Mouse (Mus musculus): ENCODE data around the gene Vps13d.

Gene Vps13d

GRCm38 (mm10) chr4:144942433-144942832, 252.4 kb downstream of the Vps13d start:
- DNase-seq (ENCODE audit: low spot score in 2 of 2), result no peak

GRCm38 (mm10) chr4:144940796-144941462, 253.9 kb downstream of the Vps13d start:
- DNase-seq (ENCODE audit: low spot score in 2 of 2), result no peak

GRCm38 (mm10) chr4:144939847-144940411, 254.9 kb downstream of the Vps13d start:
- DNase-seq (ENCODE audit: low spot score in 2 of 2), result no peak

- DNase-seq (ENCODE audit: low spot score in 2 of 2), result no peak
Observed at GRCm38 (mm10) chr4:144936563-144937154, 258.1 kb downstream of the Vps13d start.

- no peak for DNase-seq (ENCODE audit: low spot score in 2 of 2)
Observed at GRCm38 (mm10) chr4:144934501-144934900, 260.3 kb downstream of the Vps13d start.

GRCm38 (mm10) chr4:144931167-144931566, 263.6 kb downstream of the Vps13d start:
- DNase-seq (ENCODE audit: low spot score in 2 of 2), result no peak

- peak in 1 of 2 experiments; percentile 14 for DNase-seq (ENCODE audit: low spot score in 2 of 2)
Observed at GRCm38 (mm10) chr4:144930366-144930765, 264.4 kb downstream of the Vps13d start.

GRCm38 (mm10) chr4:144929811-144930221, 265.0 kb downstream of the Vps13d start:
- no peak for DNase-seq (ENCODE audit: low spot score in 2 of 2)

GRCm38 (mm10) chr4:144928693-144929436, 265.9 kb downstream of the Vps13d start:
- no peak for DNase-seq (ENCODE audit: low spot score in 2 of 2)
